Mouse (Mus musculus) B cell, adult 67 days (primary cell): ENCODE results near the gene Vmn2r83. TPM values are rescaled to one million over a fixed set of nuclear protein-coding genes. Genes with fewer than 3 reads are reported as not detected.

Source experiments
- total RNA-seq, 2 experiments: library from RNA; stranded (reverse); gene quantifications; 4 replicates each; pipeline ENCODE4 v1.2.4; 2023

Vmn2r83 gene
- not detected for total RNA-seq

DNA sequence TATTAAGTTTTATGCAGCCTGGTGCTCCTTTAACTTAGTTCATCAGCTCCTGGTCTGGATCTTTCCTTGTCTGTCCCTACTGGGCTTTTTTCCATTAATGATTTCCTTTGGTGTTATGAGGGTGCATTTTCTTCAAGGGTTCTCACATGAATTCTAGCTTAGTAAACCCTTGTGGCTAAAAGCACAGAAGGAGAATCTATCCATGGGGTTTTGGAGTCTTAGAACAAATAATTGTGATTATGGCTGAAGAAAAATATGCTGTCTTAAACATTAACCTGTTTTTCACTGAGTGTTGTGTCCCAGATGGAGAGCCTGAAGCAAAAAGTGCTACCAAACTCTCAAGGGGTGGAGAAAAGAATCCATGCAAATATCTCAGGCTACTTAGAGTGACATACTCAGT, at the start of gene Vmn2r83:
Gene Vmn2r83 (plus strand): TSS at position 301 of the 400 bp plus-strand sequence.

DNA sequence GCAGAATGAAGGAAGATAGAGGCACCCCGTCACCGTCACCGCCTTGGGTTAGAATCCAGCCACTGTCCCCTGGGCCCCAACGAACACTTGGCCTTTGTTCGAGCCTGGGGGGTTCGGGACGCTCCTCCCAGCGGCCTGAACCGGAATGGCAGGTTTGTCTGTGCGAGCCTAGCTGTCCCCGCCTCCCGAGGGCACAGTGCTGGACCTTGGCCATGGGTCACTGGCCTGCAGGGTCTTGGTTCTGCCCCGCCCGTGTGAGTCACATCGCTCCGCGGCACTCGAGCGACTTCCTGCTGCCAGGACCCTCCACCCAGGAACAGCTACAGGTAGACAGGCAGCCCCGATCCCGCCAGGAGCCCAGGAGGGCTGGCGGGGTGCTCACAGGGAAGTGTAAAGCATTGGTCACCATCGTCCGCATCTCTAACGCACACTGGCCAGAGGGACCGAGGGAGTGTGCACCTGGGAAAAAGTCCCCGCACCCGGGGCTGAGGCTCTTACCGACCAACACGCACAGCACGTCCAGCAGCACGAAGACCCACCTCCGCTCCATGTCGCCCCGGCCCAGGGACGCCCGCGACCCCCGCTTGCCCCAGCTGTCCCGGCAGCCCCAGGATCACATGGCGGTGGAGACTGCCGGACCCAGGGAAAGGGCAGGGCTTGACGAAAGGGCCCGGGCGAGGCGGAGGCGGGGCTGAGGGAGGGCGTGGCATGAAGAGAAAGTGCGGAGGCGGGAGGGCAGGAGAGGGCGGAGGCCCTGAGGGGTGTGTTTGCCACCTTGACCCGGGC, 64.8 kb downstream of the Vmn2r83 start, which contains the start of gene Plpp2:
Gene Plpp2 (minus strand): TSS at position 671 of the 786 bp plus-strand sequence.

Other genes starting within 250 kb of the Vmn2r83 start
- not detected for gene Vmn2r81, start 221.0 kb upstream of the Vmn2r83 start, total RNA-seq
- not detected for gene Vmn2r82, start 112.2 kb upstream of the Vmn2r83 start, total RNA-seq
- gene Plpp2, start 65.1 kb downstream of the Vmn2r83 start, total RNA-seq: 1 to 10 TPM; 3.9 to 4.1 TPM
- gene Mier2, start 86.5 kb downstream of the Vmn2r83 start, total RNA-seq: 10 to 100 TPM; 43.0 to 53.7 TPM
- under 1 TPM in 1 of 2 experiments, not detected in 1; 0.93 TPM for gene Theg, start 118.6 kb downstream of the Vmn2r83 start, total RNA-seq
- not detected for gene C2cd4c, start 145.3 kb downstream of the Vmn2r83 start, total RNA-seq
- gene Shc2, start 169.2 kb downstream of the Vmn2r83 start, total RNA-seq: not detected
- not detected for gene Odf3l2, start 177.0 kb downstream of the Vmn2r83 start, total RNA-seq
- not detected for gene Madcam1, start 195.8 kb downstream of the Vmn2r83 start, total RNA-seq
- 10 to 100 TPM; 18.5 to 20.8 TPM for gene Tpgs1, start 200.6 kb downstream of the Vmn2r83 start, total RNA-seq
- 10 to 100 TPM; 63.2 to 75.0 TPM for gene Cdc34, start 213.5 kb downstream of the Vmn2r83 start, total RNA-seq
- gene Gzmm, start 220.3 kb downstream of the Vmn2r83 start, total RNA-seq: 1 to 10 TPM; 1.6 to 1.9 TPM
- 100 to 1,000 TPM; 103 to 111 TPM for gene Bsg, start 235.8 kb downstream of the Vmn2r83 start, total RNA-seq
- gene Hcn2, start 247.9 kb downstream of the Vmn2r83 start, total RNA-seq: under 1 TPM; 0.18 to 0.35 TPM